Mouse (Mus musculus): ENCODE data around the gene Zbtb7b.
A peak's percentile ranks its signal among the peaks of the same experiment; 100 is the strongest.

Zbtb7b gene

DNA sequence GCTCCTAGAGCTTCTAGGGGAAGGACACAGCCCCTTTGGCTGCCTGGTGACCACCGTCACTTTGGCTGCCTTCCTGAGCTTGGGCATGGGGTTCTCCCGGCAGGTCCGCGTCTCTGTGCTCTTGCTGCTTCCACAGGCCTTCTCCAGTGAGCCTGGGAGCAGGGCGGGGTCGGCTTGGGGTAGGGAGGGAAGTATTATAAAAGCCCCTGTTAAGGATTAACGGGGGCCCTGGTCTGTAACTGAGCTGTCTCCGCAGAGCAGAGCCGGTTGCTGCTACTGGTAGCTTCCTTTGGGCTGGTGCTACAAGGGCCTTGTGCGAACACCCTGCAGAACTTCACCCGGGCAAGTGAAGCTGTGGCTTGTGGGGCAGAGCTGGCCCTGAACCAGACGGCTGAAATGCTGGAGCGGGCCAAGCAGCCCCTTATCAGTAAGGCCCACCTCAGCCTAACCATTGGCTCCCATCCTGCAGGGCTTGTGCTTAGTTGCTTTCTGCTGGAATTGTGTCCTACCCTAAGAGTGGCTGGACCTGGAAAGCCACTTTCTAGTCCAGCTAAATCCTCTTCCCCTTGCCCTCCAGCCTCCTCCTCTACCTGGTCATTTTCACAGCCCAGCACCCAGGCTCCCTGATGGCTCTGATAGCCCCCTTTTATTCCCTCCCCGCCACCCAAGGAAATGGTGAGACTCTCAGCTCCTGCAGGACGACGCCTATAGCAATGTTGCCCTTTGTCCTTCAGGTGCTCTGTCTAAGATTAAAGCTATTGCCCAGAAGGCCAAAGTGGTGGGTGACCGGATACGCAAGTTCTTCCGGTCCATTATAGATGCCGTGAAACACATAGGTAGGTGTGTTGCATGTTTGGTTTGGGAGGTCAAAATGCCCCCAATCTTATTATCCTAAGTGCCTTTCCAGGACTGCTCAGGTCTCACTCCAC is 28.8 kb downstream of the Zbtb7b start:
- DNase-seq (ENCODE audit: low spot score): no peak

DNA sequence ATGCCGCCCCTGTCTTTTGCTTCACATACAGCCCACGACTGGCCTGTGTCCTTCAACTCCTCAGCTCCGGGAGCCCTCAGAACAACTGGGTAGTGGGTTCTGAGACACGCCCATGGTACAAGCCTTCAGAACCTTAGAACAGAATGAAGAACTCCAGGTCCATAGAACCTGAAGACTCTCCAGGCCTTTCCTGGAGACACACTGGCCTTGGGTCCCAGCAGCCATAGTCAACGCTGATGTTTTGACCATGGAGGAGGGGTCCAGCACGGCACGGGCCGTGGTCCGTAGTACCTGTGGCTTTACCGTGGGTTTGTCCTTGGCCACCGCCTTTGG is 29.5 kb downstream of the Zbtb7b start, which contains the start of gene Dcst1:
TSS of gene Dcst1 (minus strand) at position 101 of the 333 bp plus-strand sequence.
- DNase-seq (ENCODE audit: low spot score): no peak

DNA sequence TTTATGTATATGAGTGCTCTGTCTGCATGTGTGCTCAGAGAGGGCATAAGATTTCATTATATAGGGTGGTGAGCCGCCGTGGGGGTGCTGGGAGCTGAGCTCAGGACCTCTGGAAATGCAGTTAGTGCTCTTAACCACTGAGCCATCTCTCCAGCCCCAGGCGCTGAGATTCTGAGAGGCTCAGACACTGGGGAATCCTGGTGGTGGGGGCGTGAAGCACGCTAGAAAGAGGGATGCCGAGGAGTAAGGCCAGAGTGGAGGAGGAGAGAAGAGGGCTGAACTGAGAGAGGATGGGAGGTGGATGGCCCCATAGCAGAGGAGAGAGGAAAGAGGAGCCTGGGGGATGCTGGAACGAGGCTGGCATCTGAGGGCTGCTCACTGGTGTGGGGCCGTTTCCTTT is 29.9 kb downstream of the Zbtb7b start:
- DNase-seq (ENCODE audit: low spot score): no peak

DNA sequence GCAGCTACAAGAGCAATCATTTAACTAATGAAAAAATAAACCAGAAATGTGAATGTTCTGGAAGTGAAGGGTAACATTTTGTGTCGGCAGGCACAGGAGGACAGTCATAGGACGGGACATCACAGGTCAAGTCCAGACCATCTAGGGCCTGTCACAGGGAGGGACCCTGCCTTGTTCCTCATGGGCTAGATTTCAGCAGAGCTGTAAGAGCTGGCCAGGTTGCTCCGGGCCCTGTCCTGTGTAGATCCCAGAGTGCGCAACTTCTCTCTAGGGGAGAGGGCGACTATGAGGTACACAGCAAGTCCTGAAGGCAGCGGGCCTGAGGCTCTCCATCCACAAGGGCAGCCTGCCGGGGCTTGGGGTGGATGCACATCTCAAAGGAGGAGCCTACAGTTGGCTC is 32.9 kb downstream of the Zbtb7b start, which contains the start of gene Dcst2:
TSS of gene Dcst2 (plus strand) at position 301 of the 400 bp plus-strand sequence.
- no peak for DNase-seq (ENCODE audit: low spot score)

DNA sequence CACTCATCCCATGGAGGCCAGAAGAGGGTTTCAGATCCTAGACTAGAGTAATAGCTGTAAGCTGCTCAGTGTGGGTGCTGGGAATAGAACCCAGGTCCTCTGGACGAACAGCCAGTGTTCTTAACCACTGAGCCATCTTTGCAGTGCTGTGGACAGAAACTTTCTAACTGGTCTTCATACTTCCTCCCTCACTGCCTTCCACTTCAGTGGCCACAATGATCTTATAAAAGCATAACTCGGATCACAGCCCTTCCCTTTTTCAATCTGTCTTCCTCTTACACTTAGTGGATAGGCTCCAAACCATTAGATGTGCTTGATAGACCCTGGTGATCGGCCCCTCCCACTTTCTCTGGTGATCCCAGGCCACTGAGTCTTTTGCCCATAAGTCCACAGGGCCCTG is 34.3 kb downstream of the Zbtb7b start:
- DNase-seq (ENCODE audit: low spot score): no peak

DNA sequence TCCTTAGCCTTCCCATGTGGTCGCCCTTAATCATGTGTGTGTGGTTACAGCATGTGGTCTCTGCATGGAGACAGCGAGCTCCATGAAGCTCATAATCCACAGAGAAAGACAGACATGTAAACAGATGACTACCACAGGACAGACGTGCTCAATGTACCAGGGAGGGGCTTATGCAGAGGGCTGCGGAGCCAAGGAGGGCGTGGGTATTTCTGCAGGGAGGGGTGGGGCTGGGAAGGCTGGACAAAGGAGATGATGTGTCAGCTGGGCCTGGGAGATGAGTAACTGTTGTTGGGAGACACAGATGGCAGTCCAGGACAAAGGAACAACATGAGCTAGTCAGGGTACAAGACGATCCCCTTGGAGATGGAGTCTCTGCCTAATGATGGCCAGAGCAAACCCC is 34.9 kb downstream of the Zbtb7b start:
- no peak for DNase-seq (ENCODE audit: low spot score)

DNA sequence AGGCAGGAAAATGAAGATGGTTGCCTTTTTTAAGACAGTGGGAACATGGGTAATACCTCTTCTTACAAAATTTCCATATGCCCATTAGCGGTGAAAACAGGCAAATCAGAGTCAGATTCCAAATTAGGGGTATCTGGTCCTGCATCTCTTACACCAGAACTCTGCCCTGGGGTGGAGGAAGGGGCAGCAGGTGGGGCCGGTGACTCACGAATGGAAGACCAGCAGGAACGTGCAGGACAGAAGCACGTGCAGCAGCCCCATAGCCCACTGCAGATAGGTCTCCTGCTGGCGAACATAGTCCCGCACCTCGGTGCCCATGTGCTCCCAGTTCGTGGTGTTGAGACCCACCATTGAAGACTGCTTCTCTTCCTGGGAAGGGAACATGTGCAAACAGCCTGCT is 38.5 kb downstream of the Zbtb7b start:
- DNase-seq (ENCODE audit: low spot score): no peak

DNA sequence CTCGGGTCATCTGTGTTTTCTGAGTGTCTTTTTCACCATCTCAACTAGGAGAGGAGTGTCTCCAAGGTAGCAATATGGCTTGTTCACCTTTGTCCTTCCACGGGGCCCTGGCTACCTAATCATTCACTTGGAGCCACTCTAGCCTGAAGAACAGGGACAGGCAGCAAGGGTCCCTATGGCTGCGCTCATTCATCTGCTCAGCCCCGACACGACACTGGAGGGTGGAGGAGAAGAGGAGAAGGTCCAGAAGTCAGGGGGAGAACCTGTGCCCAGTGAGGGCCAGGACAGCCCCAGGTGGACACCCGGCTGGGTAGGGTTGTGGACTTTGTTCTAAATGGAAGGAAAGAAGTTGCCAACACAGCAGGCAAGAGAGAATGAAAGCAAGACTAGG is 39.1 kb downstream of the Zbtb7b start:
- DNase-seq (ENCODE audit: low spot score): no peak

DNA sequence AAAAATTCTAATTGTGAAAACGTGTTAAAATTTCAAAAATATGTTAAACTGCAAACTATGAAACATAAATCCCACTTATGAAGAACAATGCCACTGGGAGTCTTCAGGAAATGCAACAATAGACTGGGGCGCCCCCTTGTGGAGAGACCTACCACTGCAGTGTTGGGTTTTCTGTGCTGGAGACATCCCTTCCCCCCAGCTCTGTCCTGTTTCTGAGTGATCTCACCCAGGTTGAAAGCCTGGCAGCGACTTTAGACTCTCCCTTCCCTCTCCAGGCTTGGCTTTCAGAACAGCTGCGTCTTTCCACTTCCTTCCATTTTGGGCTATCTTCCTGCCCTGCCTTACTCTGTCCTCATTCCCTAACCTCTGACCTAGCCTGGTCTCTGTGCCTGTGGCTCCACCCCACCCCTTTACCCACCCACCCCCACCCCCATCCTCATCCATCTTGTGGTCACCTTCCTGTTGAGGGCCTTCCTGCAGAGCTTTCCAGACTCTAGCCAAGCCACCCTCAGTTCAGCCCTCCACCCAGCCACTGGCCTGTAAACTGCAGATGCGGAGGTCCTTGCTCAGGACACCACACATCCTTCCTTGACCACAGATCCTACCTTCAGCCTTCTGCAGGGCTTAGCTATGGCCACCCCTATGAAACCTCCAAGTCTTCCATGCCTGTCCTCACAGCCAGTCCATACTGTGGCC is 39.6 kb downstream of the Zbtb7b start:
- DNase-seq (ENCODE audit: low spot score): peak; percentile 66

DNA sequence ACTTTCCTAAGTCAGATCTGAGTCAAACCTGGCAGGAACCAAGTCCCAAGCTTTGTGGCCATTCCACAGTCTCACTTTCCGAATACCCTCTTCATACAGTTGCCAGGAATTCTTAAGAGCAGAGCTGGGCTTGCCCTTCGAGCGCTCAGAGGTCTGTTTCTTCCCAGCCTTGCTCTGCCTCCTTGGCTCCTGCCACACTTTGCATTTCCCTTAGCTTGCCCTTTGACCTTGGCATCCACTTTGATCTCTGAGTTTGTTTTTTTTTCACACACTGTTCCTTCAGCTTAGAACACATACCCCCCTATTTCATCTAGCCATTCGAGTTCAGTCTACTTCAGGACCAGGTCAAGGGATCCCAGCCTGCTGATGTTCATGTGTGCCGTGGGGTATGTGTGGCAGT is 43.3 kb downstream of the Zbtb7b start:
- DNase-seq (ENCODE audit: low spot score): no peak

DNA sequence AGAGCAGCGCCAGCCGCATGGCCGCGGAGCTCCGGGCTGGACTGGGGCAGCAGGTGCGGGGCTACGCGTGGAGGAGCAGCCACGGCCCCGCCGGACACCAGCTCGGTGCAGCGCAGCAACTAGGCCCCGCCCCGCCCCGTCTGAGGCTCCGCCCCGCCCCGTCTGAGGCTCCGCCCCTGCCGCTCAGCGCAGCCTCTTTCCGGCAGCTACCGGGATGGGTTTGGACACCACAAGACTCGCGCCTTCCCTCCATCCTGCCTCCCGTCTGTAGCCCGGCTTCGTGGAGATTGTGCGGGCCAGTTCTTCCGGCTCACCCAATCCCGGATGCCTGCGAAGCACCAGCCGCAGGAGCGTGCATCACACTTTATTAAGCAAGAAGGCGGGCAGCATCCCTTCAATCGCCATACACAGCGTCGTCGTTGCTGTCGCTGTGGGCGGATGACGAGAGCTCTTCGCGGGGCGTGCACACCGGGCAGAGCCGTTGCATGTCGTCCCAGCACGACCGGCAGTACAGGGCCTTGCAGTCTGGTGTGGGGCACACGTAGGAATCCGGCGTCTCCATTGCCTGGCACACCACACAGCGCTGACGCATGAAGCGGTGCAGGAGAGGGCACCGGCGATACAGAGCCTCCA is 44.6 kb downstream of the Zbtb7b start, which contains the start of gene Adam15:
TSS of gene Adam15 (minus strand) at position 128 of the 633 bp plus-strand sequence.
- peak; percentile 79 for DNase-seq (ENCODE audit: low spot score)

DNA sequence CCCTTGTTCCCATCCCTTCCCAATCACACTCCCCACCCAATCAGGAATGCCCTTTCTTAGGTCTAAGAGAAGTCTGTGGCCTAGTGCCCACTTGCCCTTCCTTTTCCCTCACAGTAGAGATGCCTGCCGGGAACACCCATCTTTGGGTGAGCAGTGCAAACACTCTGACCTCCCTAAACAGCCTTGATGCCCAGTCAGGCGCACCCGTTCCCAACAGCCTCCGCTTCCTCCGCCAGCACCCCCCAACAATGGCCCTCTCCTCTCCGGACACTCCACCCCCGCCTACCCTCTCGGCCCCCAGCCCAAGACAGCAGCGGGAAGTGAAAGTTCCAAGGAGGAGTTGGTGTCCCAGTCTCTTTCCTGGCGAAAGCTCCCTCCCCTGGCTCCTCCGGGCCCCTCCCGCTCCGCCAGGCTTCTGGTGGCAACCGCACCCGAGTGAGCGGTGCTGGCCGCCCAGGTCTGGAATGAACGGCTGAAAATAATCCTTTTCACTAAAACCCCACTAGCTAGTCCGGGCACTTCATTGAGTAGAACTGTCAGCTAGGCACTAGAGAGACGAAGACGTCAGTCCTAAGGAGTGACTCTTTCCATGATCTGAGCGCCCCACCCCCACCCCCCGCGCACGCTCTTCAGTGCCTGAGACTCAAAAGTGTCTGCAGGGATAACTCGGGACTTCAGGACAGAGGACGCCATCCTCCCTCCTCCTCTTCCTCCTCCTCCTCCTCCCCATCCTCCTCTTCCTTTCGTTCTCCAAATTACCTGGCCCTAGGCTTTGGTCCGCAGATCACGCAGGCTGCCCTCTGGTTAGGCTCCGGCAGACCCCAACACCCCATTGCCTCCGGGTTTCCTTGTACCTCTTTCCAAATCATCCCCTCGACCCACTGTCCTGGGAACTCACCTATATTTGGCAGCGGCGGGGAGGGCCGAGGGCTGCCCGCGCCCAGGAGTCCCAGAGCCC is 45.4 kb downstream of the Zbtb7b start:
- DNase-seq (ENCODE audit: low spot score): peak; percentile 49

DNA sequence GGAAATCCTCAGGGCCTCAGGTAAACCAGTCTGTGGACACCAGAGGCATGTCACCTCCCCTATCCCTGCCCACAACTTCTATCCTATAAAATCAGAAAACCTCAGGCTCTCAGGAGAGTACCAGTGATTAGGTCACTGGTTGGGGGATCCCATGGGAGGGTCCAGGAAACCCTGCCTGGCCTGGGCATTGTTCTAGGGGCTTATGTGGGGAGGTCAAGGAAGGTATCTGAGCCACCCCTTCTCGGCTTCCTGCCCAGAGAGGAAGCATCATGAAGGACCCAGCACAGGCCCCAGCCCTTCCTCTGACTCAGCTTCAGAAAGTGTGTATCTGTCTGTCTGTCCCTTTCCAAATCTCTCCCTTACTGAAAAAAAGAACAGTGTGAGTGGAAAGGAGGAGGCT is 46.7 kb downstream of the Zbtb7b start:
- DNase-seq (ENCODE audit: low spot score): no peak

DNA sequence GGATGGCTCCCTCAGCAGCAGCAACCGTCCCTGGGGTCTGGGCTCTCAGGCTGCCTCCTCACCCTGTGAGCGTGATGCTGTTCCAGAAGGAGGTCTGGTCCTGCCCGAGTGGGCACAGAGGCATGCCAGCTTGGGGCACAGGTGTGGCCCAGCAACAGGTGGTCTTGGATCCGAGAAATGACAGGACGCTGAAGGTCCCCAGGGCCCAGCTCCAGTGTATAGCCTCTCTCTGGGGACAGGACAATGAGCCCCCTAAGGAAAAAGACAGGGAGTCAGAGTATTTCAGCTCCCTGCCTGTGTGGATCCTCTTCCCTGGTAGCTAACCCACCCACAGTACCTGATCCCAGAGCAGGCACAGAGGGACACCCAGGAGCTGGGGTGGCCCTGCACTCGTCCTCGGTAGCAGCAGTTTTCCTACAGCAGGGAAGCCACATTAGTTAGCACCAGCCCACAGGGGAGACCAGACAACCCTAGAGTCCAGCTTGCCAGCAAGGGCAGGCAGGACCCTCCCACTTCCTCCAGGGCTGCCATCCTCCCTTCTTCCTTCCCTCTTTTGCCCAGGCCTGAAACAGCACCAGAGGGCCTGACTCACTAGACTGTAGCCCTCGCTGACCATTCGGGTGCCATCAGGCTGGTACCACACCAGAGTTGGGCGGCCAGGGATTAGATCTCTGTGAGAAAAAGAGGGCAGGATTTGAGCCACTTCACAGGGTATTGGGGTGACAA is 47.6 kb downstream of the Zbtb7b start:
- no peak for DNase-seq (ENCODE audit: low spot score)

DNA sequence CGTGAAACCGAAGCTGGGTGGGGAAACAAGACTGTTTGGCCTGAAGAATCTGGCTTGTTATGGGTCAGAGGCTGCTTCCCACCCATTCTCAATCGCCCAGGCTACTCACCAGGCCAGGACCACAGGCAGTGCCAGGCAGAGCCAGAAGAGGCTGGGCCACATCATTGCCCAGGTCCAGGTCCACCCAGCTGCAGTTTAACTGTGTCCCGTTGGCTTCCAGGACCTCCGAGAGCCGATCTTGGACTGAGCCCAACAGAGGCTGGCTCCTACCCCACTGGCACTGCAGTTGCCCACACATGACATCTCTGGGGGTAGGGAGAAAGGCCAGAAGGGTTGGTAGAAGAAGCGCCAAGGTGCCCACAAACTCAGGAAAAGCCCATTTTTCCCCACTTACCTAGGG is 51.3 kb downstream of the Zbtb7b start:
- DNase-seq (ENCODE audit: low spot score): no peak

DNA sequence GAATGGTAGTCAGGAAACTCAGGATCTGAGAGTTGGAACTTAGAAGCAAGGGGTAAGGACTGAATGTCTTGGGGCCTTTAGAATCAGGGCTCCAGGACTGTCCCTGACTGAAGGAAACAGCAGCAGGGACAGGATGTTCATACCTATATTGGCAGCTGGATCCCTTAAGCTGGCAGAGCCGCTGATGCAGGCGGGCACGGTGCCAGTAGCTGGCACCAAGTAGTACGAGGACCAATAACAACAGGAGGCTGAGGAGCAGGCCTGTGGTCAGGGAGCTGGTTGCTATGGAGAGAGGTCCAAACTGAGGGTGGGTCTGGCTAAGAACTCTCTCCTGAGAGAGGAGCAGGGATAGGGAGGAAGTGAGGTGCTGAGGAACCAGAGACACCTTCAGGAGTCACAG is 52.8 kb downstream of the Zbtb7b start:
- DNase-seq (ENCODE audit: low spot score): no peak

DNA sequence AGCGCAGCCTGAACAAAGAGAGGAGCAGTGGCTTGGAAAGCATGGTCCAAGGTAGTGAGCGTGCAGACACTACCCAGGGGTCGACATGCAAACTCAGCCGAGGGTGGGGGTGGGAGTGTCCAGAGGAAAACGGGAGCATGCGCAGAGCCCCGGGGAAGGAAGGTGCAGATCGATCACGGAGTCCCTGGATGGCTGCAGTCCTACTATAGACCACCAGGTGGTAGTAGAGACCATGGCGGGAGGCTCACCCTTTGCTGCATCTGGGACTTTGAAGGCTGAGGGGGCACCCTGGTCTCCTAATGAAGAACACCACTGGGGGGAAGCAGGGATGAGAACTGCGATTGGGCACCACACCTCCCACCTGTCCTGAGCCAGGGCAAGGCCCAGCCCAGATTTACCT is 54.1 kb downstream of the Zbtb7b start:
- peak; percentile 72 for DNase-seq (ENCODE audit: low spot score)

DNA sequence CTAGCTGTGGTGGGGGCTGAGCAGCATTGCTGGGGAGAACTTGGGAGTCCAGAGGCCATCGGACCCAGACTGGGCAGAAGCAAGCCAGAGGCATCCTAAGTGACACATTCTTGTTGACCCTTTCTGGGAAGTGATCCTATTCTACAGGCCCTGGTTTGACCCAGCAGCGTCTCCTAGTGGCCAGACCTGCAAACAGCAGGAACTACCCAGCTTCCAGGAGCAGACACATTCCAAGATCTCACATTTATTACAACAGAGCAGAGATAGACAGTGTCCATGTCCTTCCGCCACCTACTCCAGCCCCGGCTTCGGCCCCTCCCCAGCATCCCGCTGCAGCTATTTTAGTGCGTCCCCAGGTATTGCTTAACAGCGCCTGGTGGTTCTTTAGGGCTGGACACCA is 55.2 kb downstream of the Zbtb7b start:
- no peak for DNase-seq (ENCODE audit: low spot score)

DNA sequence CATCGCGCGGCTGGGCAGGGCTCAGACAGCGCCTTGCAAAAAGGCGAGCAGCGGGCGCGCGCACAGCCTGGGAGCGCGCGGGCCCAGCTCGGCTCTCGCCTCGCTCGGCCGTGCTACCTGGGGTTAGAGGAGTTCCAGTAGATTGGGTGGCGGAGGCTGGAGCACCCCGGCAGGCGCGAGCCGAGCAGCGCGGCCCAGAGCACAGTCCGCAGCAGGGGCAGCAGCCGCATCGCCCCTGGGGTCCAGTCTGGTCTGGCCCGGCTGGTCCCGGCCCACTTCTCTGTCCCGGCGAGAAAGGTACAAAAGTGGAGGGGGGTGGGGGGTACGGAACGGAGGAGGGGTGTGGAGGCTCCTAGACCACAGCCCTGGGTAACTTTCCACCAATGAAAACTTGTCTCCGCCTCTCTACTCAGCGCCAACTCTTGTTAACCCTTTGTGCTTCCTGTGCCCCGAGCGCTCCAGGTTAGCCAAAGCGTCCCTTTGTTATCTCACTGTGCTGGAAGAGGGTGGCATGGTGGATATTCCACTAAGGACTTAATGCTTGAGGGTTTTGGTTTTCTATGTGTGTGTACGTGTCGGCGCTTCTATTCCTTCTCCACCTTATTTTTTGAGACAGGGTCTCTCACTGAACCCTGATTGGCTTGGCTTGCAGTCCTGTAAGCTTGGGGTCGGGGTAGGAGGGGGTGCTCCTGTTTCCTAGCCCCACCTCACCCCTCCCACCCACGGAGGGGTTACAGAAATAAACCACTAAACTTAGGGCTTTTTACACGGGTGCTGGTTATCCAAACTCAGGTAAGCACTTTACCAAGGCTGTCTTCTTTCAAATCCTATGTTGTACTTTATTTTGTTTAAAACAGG is 56.6 kb downstream of the Zbtb7b start, which contains the start of gene Efna4:
TSS of gene Efna4 (minus strand) at position 308 of the 858 bp plus-strand sequence.
- DNase-seq (ENCODE audit: low spot score): no peak

Data from ovary, postnatal 10 days (tissue).